Mouse (Mus musculus): ENCODE measurements around the gene Gldn. TPM values are rescaled to one million over a fixed set of nuclear protein-coding genes. Genes with fewer than 3 reads are reported as not detected.

Gene Gldn
- total RNA-seq, 2 experiments from 2014 or later: 6.1 to 7.1 TPM

Other genes starting within 250 kb of the Gldn start
- gene Tnfaip8l3, start 218.1 kb upstream of the Gldn start, total RNA-seq (2021): under 1 TPM; 0.10 TPM
- not detected for gene Cyp19a1, start 18.4 kb upstream of the Gldn start, total RNA-seq (2021)
- 10 to 100 TPM; 14.3 to 16.0 TPM for gene Dmxl2, start 215.1 kb downstream of the Gldn start, total RNA-seq (2021)

All from adrenal gland, postnatal 36 days (tissue).